Mouse (Mus musculus) stomach, embryonic 15.5 days (tissue): ENCODE data around the gene 2610028H24Rik. TPM values are rescaled to one million over a fixed set of nuclear protein-coding genes. Genes with fewer than 3 reads are reported as not detected.

Experiments
- ATAC-seq: fragments of 200-750 bp; cut with Nextera tagmentation; 2 replicates; pipeline ENCODE4 v1.8.0; 2017; ENCODE audit warnings: low read depth, moderate number of reproducible peaks, moderate TSS enrichment; ENCODE audit not compliant: insufficient read depth, low FRiP score
- H3K27ac ChIP-seq: fragments of 300-500 bp; sonication (generic); 2 replicates; pipeline ENCODE4 v1.5.1; 2015; ENCODE audit warnings: mild to moderate bottlenecking, inconsistent platforms
- H3K27me3 ChIP-seq: fragments of 300-500 bp; sonication (generic); replicated peaks from 2 replicates; pipeline ENCODE4 v1.6.1; 2015; ENCODE audit warnings: inconsistent platforms
- H3K36me3 ChIP-seq: fragments of 300-500 bp; sonication (generic); 2 replicates; pipeline ENCODE4 v1.6.1; 2015; ENCODE audit warnings: inconsistent platforms
- H3K4me1 ChIP-seq: fragments of 300-500 bp; sonication (generic); 2 replicates; pipeline ENCODE4 v1.6.1; 2015; ENCODE audit warnings: inconsistent platforms
- H3K4me2 ChIP-seq: fragments of 300-500 bp; sonication (generic); 2 replicates; pipeline ENCODE4 v1.6.1; 2015; ENCODE audit warnings: mild to moderate bottlenecking, inconsistent platforms
- H3K4me3 ChIP-seq: fragments of 300-500 bp; sonication (generic); replicated peaks from 2 replicates; pipeline ENCODE4 v1.5.1; 2015; ENCODE audit warnings: inconsistent platforms
- H3K9ac ChIP-seq: fragments of 300-500 bp; sonication (generic); 2 replicates; pipeline ENCODE4 v1.6.1; 2015; ENCODE audit warnings: inconsistent platforms
- H3K9me3 ChIP-seq: fragments of 300-500 bp; sonication (generic); 2 replicates; pipeline ENCODE4 v1.6.1; 2016; ENCODE audit warnings: inconsistent platforms
- WGBS: fragments of 180-500 bp; shearing (Covaris S2); methylation state at CpG from one replicate; pipeline ENCODE4 v1.1.7; 2015; 5-methylcytosine and 5-hydroxymethylcytosine counted together
- polyA plus RNA-seq: library from polyadenylated mRNA; unstranded; fragments of >200 nt; fragmentation: Nextera tagmentation; extraction: Ambion mirVana; gene quantifications from 2 replicates; pipeline ENCODE4 v1.2.1, GENCODE M21; 2015

The 2610028H24Rik gene
- polyA plus RNA-seq, 1 experiment from 2014 or later = not detected

GRCm38 (mm10) chr10:76461255-76461654 is 12.4 kb downstream of the 2610028H24Rik start:
- Histone ChIP-seq H3K27ac (no peak overlapping the region), H3K4me2 (no peak overlapping the region), H3K36me3 (no peaks in the 10 kb centered on the region), H3K27me3 (no peaks in the 10 kb centered on the region), H3K4me3 (no peak overlapping the region), H3K4me1 (no peaks in the 10 kb centered on the region), H3K9ac (no peak overlapping the region), H3K9me3 (no peaks in the 10 kb centered on the region)
- no peak for ATAC-seq
- WGBS = 91% methylated on average over 1 of the region's 1 CpGs

- Histone ChIP-seq H3K27me3 (no peaks in the 10 kb centered on the region), H3K4me1 (no peaks in the 10 kb centered on the region), H3K9ac (no peak overlapping the region), H3K9me3 (no peaks in the 10 kb centered on the region), H3K4me2 (no peak overlapping the region), H3K4me3 (no peak overlapping the region), H3K36me3 (no peaks in the 10 kb centered on the region), H3K27ac (no peak overlapping the region)
- WGBS = 91% methylated on average over 7 of the region's 7 CpGs
- no peak for ATAC-seq
Measured at GRCm38 (mm10) chr10:76462312-76462711, 13.4 kb downstream of the 2610028H24Rik start.

GRCm38 (mm10) chr10:76462721-76463120 is 13.8 kb downstream of the 2610028H24Rik start:
- H3K4me3 ChIP-seq = no peak overlapping the region
- WGBS = 86% methylated on average over 6 of the region's 6 CpGs
- ATAC-seq = no peak
- no peaks in the 10 kb centered on the region for H3K27me3 ChIP-seq
- no peaks in the 10 kb centered on the region for H3K4me1 ChIP-seq
- H3K9me3 ChIP-seq = no peaks in the 10 kb centered on the region
- no peak overlapping the region for H3K9ac ChIP-seq
- H3K27ac ChIP-seq = no peak overlapping the region
- H3K4me2 ChIP-seq = no peak overlapping the region
- H3K36me3 ChIP-seq = no peaks in the 10 kb centered on the region

- peak within 1 kb of the TSS; percentile 60 for H3K4me2 ChIP-seq
- peak within 1 kb of the TSS; percentile 92 for H3K9ac ChIP-seq
- H3K4me1 ChIP-seq = 0 out of 2 replicates have a peak, but pooled peaks cover 4% of the 10 kb centered on the region
- no peaks in the 10 kb centered on the region for H3K27me3 ChIP-seq
- no peaks in the 10 kb centered on the region for H3K9me3 ChIP-seq
- WGBS = under 1% methylated on average over 55 of the region's 55 CpGs
- 0 out of 2 replicates have a peak, but pooled peaks cover 11% of the 10 kb centered on the region for H3K36me3 ChIP-seq
- H3K4me3 ChIP-seq = peak within 1 kb of the TSS; percentile 90
- peak; percentile 94 for ATAC-seq
- peak within 1 kb of the TSS; percentile 86 for H3K27ac ChIP-seq
Measured at GRCm38 (mm10) chr10:76468203-76469162, 19.6 kb downstream of the 2610028H24Rik start, which contains the start of the genes Mcm3ap and Ybey. Gene Mcm3ap, plus strand, starts transcription at chr10:76468927. Gene Ybey, minus strand, starts transcription at chr10:76469114.

- H3K4me3 ChIP-seq = no peak overlapping the region
- H3K9me3 ChIP-seq = no peaks in the 10 kb centered on the region
- H3K9ac ChIP-seq = no peak overlapping the region
- H3K4me1 ChIP-seq = 0 out of 2 replicates have a peak, but pooled peaks cover 4% of the 10 kb centered on the region
- H3K4me2 ChIP-seq = no peak overlapping the region
- ATAC-seq = no peak
- 88% methylated on average over 5 of the region's 5 CpGs for WGBS
- H3K27me3 ChIP-seq = no peaks in the 10 kb centered on the region
- H3K36me3 ChIP-seq = peaks cover 27% of the 10 kb centered on the region
- no peak overlapping the region for H3K27ac ChIP-seq
Measured at GRCm38 (mm10) chr10:76473759-76474158, 24.9 kb downstream of the 2610028H24Rik start.

- Histone ChIP-seq H3K27me3 (no peaks in the 10 kb centered on the region), H3K4me1 (no peaks in the 10 kb centered on the region), H3K9me3 (no peaks in the 10 kb centered on the region), H3K9ac (no peak overlapping the region), H3K4me3 (no peak overlapping the region), H3K36me3 (peaks cover 55% of the 10 kb centered on the region), H3K4me2 (no peak overlapping the region), H3K27ac (no peak overlapping the region)
- WGBS = 88% methylated on average over 13 of the region's 13 CpGs
- ATAC-seq = no peak
Measured at GRCm38 (mm10) chr10:76480851-76481250, 32.0 kb downstream of the 2610028H24Rik start.

GRCm38 (mm10) chr10:76481480-76481879 is 32.6 kb downstream of the 2610028H24Rik start:
- Histone ChIP-seq H3K36me3 (peaks cover 58% of the 10 kb centered on the region), H3K4me1 (no peaks in the 10 kb centered on the region), H3K9ac (no peak overlapping the region), H3K9me3 (no peaks in the 10 kb centered on the region), H3K27ac (no peak overlapping the region), H3K4me3 (no peak overlapping the region), H3K4me2 (no peak overlapping the region), H3K27me3 (no peaks in the 10 kb centered on the region)
- no peak for ATAC-seq
- WGBS = 91% methylated on average over 6 of the region's 6 CpGs

GRCm38 (mm10) chr10:76486302-76486701 is 37.4 kb downstream of the 2610028H24Rik start:
- Histone ChIP-seq H3K4me1 (no peaks in the 10 kb centered on the region), H3K36me3 (peaks cover 65% of the 10 kb centered on the region)
- no peak for ATAC-seq

GRCm38 (mm10) chr10:76488265-76488664 is 39.4 kb downstream of the 2610028H24Rik start:
- Histone ChIP-seq H3K4me1 (no peaks in the 10 kb centered on the region), H3K9me3 (no peaks in the 10 kb centered on the region), H3K36me3 (peaks cover 52% of the 10 kb centered on the region), H3K9ac (no peak overlapping the region), H3K4me3 (no peak overlapping the region), H3K27ac (no peak overlapping the region), H3K4me2 (no peak overlapping the region), H3K27me3 (no peaks in the 10 kb centered on the region)
- no peak for ATAC-seq
- 89% methylated on average over 8 of the region's 8 CpGs for WGBS

More at GRCm38 (mm10) chr10:76486302-76486701, 37.4 kb downstream of the 2610028H24Rik start:
- Histone ChIP-seq H3K4me3 (no peak overlapping the region), H3K9ac (no peak overlapping the region), H3K27ac (no peak overlapping the region), H3K4me2 (no peak overlapping the region), H3K27me3 (no peaks in the 10 kb centered on the region), H3K9me3 (no peaks in the 10 kb centered on the region)
- 93% methylated on average over 2 of the region's 2 CpGs for WGBS

GRCm38 (mm10) chr10:76489205-76489604 is 40.3 kb downstream of the 2610028H24Rik start:
- 89% methylated on average over 15 of the region's 15 CpGs for WGBS
- no peak for ATAC-seq
- peaks cover 53% of the 10 kb centered on the region for H3K36me3 ChIP-seq

GRCm38 (mm10) chr10:76493527-76493926 is 44.6 kb downstream of the 2610028H24Rik start:
- Histone ChIP-seq H3K36me3 (peaks cover 43% of the 10 kb centered on the region), H3K4me2 (no peak overlapping the region), H3K27ac (no peak overlapping the region), H3K9ac (no peak overlapping the region), H3K27me3 (no peaks in the 10 kb centered on the region), H3K4me1 (no peaks in the 10 kb centered on the region), H3K4me3 (no peak overlapping the region), H3K9me3 (no peaks in the 10 kb centered on the region)
- 84% methylated on average over 1 of the region's 1 CpGs for WGBS
- no peak for ATAC-seq

More at GRCm38 (mm10) chr10:76489205-76489604, 40.3 kb downstream of the 2610028H24Rik start:
- no peak overlapping the region for H3K9ac ChIP-seq
- H3K9me3 ChIP-seq = no peaks in the 10 kb centered on the region
- no peaks in the 10 kb centered on the region for H3K27me3 ChIP-seq
- no peaks in the 10 kb centered on the region for H3K4me1 ChIP-seq
- no peak overlapping the region for H3K27ac ChIP-seq
- H3K4me2 ChIP-seq = no peak overlapping the region
- H3K4me3 ChIP-seq = no peak overlapping the region

GRCm38 (mm10) chr10:76495501-76495900 is 46.6 kb downstream of the 2610028H24Rik start:
- no peaks in the 10 kb centered on the region for H3K27me3 ChIP-seq
- 87% methylated on average over 6 of the region's 6 CpGs for WGBS
- peaks cover 34% of the 10 kb centered on the region for H3K36me3 ChIP-seq
- no peak overlapping the region for H3K4me3 ChIP-seq
- H3K27ac ChIP-seq = no peak overlapping the region
- ATAC-seq = no peak
- no peak overlapping the region for H3K9ac ChIP-seq
- no peaks in the 10 kb centered on the region for H3K9me3 ChIP-seq
- no peaks in the 10 kb centered on the region for H3K4me1 ChIP-seq
- no peak overlapping the region for H3K4me2 ChIP-seq
